Mouse (Mus musculus): ENCODE measurements around the gene Erv3.

DNA sequence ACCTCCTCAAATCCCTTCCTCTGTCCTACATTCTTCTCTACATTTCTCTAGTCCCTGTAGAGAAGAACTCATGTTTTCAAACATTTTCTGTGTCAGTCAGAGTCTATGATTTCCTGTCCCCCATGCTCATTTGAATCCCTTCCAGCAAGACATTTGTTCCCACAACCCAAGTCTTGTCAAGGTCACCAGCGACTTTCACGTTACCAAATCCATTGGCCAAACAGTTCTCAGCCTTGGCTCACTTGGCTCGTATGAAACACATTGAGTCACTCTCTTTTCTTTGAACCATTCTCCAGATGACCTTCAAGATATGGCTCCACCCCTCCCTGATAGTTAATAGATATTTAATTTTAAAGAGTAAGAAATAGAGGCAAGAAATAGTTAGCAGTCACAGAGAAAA is 55.7 kb downstream of the Erv3 start:
- TF ChIP-seq POLR2A (IDR thresholded peaks at IDR 0.05; ENCODE audit: low read depth, low read length) (no peak), NELFE (IDR thresholded peaks at IDR 0.05; ENCODE audit: low read depth, low read length) (no peak), MAZ (IDR thresholded peaks at IDR 0.05; ENCODE audit: low read depth, low read length) (no peak), RCOR1 (conservative IDR thresholded peaks at IDR 0.05; ENCODE audit: low read depth, low read length) (no peak), NRF1 (IDR thresholded peaks at IDR 0.05; ENCODE audit: low read depth, low read length) (no peak), MEF2A (IDR thresholded peaks at IDR 0.05; ENCODE audit: borderline replicate concordance, low read depth, low read length) (no peak), PAX5 (IDR thresholded peaks at IDR 0.05; ENCODE audit: low read length) (no peak), CTCF (conservative IDR thresholded peaks at IDR 0.05 in 1 of 2, IDR thresholded peaks at IDR 0.05 in 1 of 2; ENCODE audit: low read depth in 2 of 2, low read length in 2 of 2) (no peak), MAX (IDR thresholded peaks at IDR 0.05; ENCODE audit: low read length) (no peak), HCFC1 (IDR thresholded peaks at IDR 0.05; ENCODE audit: low read depth, low read length) (no peak)
